Comparison of ENCODE assay signal across 14 mouse cellular contexts in the genomic region with DNA sequence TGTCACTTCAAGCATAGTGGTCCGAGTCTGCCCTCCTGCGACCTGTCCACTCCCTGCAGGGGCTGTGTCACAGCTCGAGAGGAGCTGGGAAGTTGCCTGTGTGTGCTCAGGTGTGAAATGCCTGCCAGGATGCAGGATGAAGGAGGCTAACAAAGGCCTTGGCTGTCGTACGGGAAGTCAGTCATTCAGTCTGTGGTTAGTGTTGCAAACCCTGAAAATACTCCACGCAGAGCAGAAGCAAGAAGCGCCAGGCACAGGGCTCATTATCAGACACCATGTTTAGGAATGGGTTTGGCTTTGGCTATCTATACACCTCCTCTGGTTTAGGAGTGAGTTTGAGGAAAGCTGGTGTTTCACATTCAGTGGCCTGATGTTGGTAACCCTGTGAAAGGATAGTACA.
"Had no signal": no experiment of that assay in that cellular context is flagged by ENCODE, and none has a peak within 500 bp of the region (broad histone marks: within the 10 kb centered on the region; RNA-seq: fewer than 3 reads in every experiment).

No protein-coding gene starts in this region.

- DNase-seq: kidney, adult 8-10 months; kidney, postnatal 25 days; lung, embryonic 14.5 days; lung, postnatal 10 days; lung, postnatal 4 days; midbrain, embryonic 14.5 days; right cerebral cortex, adult 18-20 months; right cerebral cortex, postnatal 25 days; thymus, postnatal 4 days had no signal

- H3K9me3 ChIP-seq: limb, embryonic 10.5 days; neural tube, embryonic 15.5 days had no signal

- H3K4me1 ChIP-seq: limb, embryonic 10.5 days had no signal

- H3K4me3 ChIP-seq: left cerebral cortex, adult 2 months; limb, embryonic 10.5 days; myocyte; neural tube, embryonic 15.5 days had no signal

- H3K36me3 ChIP-seq: neural tube, embryonic 15.5 days had no signal

- H3K27ac ChIP-seq: left cerebral cortex, adult 2 months; limb, embryonic 10.5 days; neural tube, embryonic 15.5 days had no signal

- H3K4me2 ChIP-seq: liver, embryonic 11.5 days; lung, embryonic 14.5 days; neural tube, embryonic 15.5 days had no signal

- H3K9ac ChIP-seq: lung, embryonic 14.5 days; neural tube, embryonic 15.5 days had no signal

- H3K27me3 ChIP-seq: neural tube, embryonic 15.5 days had no signal
